Mouse (Mus musculus) forebrain, embryonic 13.5 days (tissue): ENCODE measurements around the gene Tcf7l1. TPM values are rescaled to one million over a fixed set of nuclear protein-coding genes. Genes with fewer than 3 reads are reported as not detected.

Source experiments
- ATAC-seq: fragments of 200-750 bp; cut with Nextera tagmentation; 2 replicates; pipeline ENCODE4 v1.8.0; 2017
- H3K27ac ChIP-seq: fragments of 300-500 bp; sonication (generic); 2 replicates; pipeline ENCODE4 v1.5.1; 2015; ENCODE audit warnings: inconsistent platforms, mild to moderate bottlenecking, moderate library complexity
- H3K27me3 ChIP-seq: fragments of 300-500 bp; sonication (generic); 2 replicates; pipeline ENCODE4 v1.6.1; 2015; ENCODE audit warnings: mild to moderate bottlenecking, inconsistent platforms
- H3K36me3 ChIP-seq: fragments of 300-500 bp; sonication (generic); 2 replicates; pipeline ENCODE4 v1.6.1; 2015; ENCODE audit warnings: mild to moderate bottlenecking, inconsistent platforms; ENCODE audit not compliant: poor library complexity, severe bottlenecking
- H3K4me1 ChIP-seq: fragments of 300-500 bp; sonication (generic); 2 replicates; pipeline ENCODE4 v1.6.1; 2015; ENCODE audit warnings: inconsistent platforms
- H3K4me2 ChIP-seq: fragments of 300-500 bp; sonication (generic); 2 replicates; pipeline ENCODE4 v1.6.1; 2015; ENCODE audit warnings: inconsistent platforms, mild to moderate bottlenecking, moderate library complexity
- H3K4me3 ChIP-seq: fragments of 300-500 bp; sonication (generic); 2 replicates; pipeline ENCODE4 v1.5.1; 2015; ENCODE audit warnings: mild to moderate bottlenecking, inconsistent platforms
- H3K9ac ChIP-seq: fragments of 300-500 bp; sonication (generic); 2 replicates; pipeline ENCODE4 v1.6.1; 2015; ENCODE audit warnings: mild to moderate bottlenecking, inconsistent platforms
- H3K9me3 ChIP-seq: fragments of 300-500 bp; sonication (generic); replicated peaks from 2 replicates; pipeline ENCODE4 v1.6.1; 2016; ENCODE audit warnings: inconsistent platforms
- WGBS: fragments of 180-500 bp; shearing (Covaris S2); methylation state at CpG from one replicate; pipeline ENCODE4 v1.1.7; 2015; 5-methylcytosine and 5-hydroxymethylcytosine counted together
- polyA plus RNA-seq: library from polyadenylated mRNA; unstranded; fragments of >200 nt; fragmentation: Nextera tagmentation; extraction: Ambion mirVana; gene quantifications from 2 replicates; pipeline ENCODE4 v1.2.1, GENCODE M21; 2015

Gene Tcf7l1
- polyA plus RNA-seq, 1 experiment from 2014 or later: 13.8 TPM

DNA sequence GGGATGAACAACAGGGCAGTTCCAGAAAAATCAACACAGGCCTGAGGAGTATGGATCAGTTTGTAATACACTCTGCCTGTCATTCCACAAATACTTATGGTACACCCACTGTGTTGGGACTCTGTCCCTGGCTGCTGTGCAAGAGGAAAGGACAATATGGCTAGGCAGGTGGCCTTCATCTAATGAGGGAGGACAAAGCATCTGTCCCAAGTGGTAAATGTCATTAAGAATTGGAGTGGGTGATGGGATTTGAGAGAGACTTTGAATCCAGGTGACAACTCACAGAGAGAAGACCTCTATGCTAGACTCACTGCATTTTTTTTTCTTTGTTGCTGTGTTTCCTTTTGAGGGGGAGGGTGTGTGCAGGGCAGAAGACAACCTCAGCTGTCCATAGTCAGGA, 115.3 kb downstream of the Tcf7l1 start:
- no peak overlapping the region for H3K4me3 ChIP-seq
- no peak overlapping the region for H3K4me2 ChIP-seq
- H3K4me1 ChIP-seq: peaks cover 49% of the 10 kb centered on the region
- no peaks in the 10 kb centered on the region for H3K36me3 ChIP-seq
- H3K9me3 ChIP-seq: no peaks in the 10 kb centered on the region
- no peak overlapping the region for H3K27ac ChIP-seq
- no peaks in the 10 kb centered on the region for H3K27me3 ChIP-seq
- no peak overlapping the region for H3K9ac ChIP-seq
- ATAC-seq: no peak

DNA sequence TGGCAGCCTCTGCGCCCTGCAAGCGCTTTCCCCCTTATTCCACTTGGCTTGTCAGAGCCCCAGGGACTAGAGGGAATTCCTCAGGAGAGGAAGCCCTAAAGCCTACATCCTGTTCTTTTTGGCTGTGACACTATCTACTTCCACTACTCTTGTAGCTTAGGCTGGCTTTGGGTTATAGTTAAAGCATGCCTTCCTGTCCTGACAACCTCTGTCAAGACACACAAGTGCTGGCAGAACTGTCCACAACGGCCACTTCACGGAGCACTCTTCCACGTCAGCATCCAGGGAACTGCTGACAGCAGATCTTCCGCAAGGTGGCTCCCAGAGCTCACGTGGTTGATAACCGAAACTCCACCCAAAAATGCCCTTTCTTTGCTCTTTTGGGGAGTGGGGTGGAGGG, 117.9 kb downstream of the Tcf7l1 start:
- ATAC-seq: no peak
- H3K27ac ChIP-seq: no peak overlapping the region
- H3K9ac ChIP-seq: no peak overlapping the region
- H3K9me3 ChIP-seq: no peaks in the 10 kb centered on the region
- no peaks in the 10 kb centered on the region for H3K36me3 ChIP-seq
- 75% methylated on average over 8 of the region's 8 CpGs for WGBS
- H3K4me1 ChIP-seq: peaks cover 34% of the 10 kb centered on the region
- H3K4me2 ChIP-seq: no peak overlapping the region
- H3K27me3 ChIP-seq: no peaks in the 10 kb centered on the region
- no peak overlapping the region for H3K4me3 ChIP-seq

- 26% methylated on average over 4 of the region's 4 CpGs for WGBS
- no peaks in the 10 kb centered on the region for H3K9me3 ChIP-seq
- H3K27me3 ChIP-seq: no peaks in the 10 kb centered on the region
- peak; percentile 92 for ATAC-seq
- no peak overlapping the region for H3K4me3 ChIP-seq
- no peaks in the 10 kb centered on the region for H3K36me3 ChIP-seq
- H3K4me2 ChIP-seq: no peak overlapping the region
- no peak overlapping the region for H3K27ac ChIP-seq
- peaks cover 12% of the 10 kb centered on the region; the same call in 1 of the 2 replicates for H3K4me1 ChIP-seq
- no peak overlapping the region for H3K9ac ChIP-seq
These were observed 122.0 kb downstream of the Tcf7l1 start for GRCm38 (mm10) chr6:72667021-72667420.

DNA sequence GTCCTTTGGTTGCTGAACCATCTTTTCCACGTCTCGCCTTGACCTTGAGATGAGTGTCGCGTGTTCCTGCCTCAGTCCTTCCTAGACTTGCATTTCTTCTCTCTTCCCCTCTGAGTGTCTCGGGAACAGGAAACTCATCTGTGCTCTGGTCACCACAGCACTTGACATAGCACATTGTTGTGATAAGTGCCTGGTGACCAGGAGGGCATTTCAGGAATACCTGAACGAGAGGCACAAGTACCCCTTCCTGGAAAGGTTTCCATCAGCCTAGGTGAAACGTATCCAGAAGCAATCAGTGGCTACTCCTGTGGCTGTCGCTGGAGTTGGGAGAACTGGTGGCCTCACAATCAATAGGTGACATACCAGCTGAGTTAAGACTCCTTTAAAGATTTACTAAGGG, 124.8 kb downstream of the Tcf7l1 start:
- H3K4me2 ChIP-seq: no peak overlapping the region
- no peak overlapping the region for H3K4me3 ChIP-seq
- no peak for ATAC-seq
- no peak overlapping the region for H3K9ac ChIP-seq
- H3K4me1 ChIP-seq: peaks cover 22% of the 10 kb centered on the region
- no peaks in the 10 kb centered on the region for H3K27me3 ChIP-seq
- no peaks in the 10 kb centered on the region for H3K36me3 ChIP-seq
- no peak overlapping the region for H3K27ac ChIP-seq
- H3K9me3 ChIP-seq: no peaks in the 10 kb centered on the region
- WGBS: 80% methylated on average over 8 of the region's 8 CpGs

- no peak for ATAC-seq
- H3K9ac ChIP-seq: no peak overlapping the region
- no peaks in the 10 kb centered on the region for H3K27me3 ChIP-seq
- no peaks in the 10 kb centered on the region for H3K9me3 ChIP-seq
- no peaks in the 10 kb centered on the region for H3K36me3 ChIP-seq
- H3K4me2 ChIP-seq: no peak overlapping the region
- 6% methylated on average over 1 of the region's 1 CpGs for WGBS
- H3K27ac ChIP-seq: no peak overlapping the region
- no peak overlapping the region for H3K4me3 ChIP-seq
- H3K4me1 ChIP-seq: peaks cover 21% of the 10 kb centered on the region
These were observed 126.1 kb downstream of the Tcf7l1 start for GRCm38 (mm10) chr6:72663000-72663399.

- no peak overlapping the region for H3K4me3 ChIP-seq
- peaks cover 22% of the 10 kb centered on the region for H3K4me1 ChIP-seq
- 65% methylated on average over 6 of the region's 6 CpGs for WGBS
- H3K4me2 ChIP-seq: no peak overlapping the region
- no peak overlapping the region for H3K27ac ChIP-seq
- H3K9ac ChIP-seq: no peak overlapping the region
- H3K9me3 ChIP-seq: no peaks in the 10 kb centered on the region
- ATAC-seq: no peak
- no peaks in the 10 kb centered on the region for H3K27me3 ChIP-seq
- H3K36me3 ChIP-seq: no peaks in the 10 kb centered on the region
These were observed 128.7 kb downstream of the Tcf7l1 start for GRCm38 (mm10) chr6:72660391-72660720.

GRCm38 (mm10) chr6:72659717-72660390, 129.2 kb downstream of the Tcf7l1 start:
- no peaks in the 10 kb centered on the region for H3K36me3 ChIP-seq
- no peaks in the 10 kb centered on the region for H3K27me3 ChIP-seq
- no peak overlapping the region for H3K4me3 ChIP-seq
- H3K9ac ChIP-seq: no peak overlapping the region
- no peak overlapping the region for H3K4me2 ChIP-seq
- ATAC-seq: no peak
- no peak overlapping the region for H3K27ac ChIP-seq
- H3K4me1 ChIP-seq: peaks cover 27% of the 10 kb centered on the region
- H3K9me3 ChIP-seq: no peaks in the 10 kb centered on the region
- WGBS: 92% methylated on average over 8 of the region's 8 CpGs

- no peaks in the 10 kb centered on the region for H3K36me3 ChIP-seq
- H3K27me3 ChIP-seq: no peaks in the 10 kb centered on the region
- H3K27ac ChIP-seq: no peak overlapping the region
- no peak for ATAC-seq
- WGBS: 58% methylated on average over 3 of the region's 3 CpGs
- H3K9me3 ChIP-seq: no peaks in the 10 kb centered on the region
- H3K4me2 ChIP-seq: no peak overlapping the region
- no peak overlapping the region for H3K9ac ChIP-seq
- no peak overlapping the region for H3K4me3 ChIP-seq
- H3K4me1 ChIP-seq: peaks cover 39% of the 10 kb centered on the region
These were observed 131.0 kb downstream of the Tcf7l1 start for GRCm38 (mm10) chr6:72658006-72658405.

- 93% methylated on average over 7 of the region's 7 CpGs for WGBS
- 0 out of 2 replicates have a peak overlapping the region, but pooled peaks have one; percentile 63 for H3K27ac ChIP-seq
These were observed 133.0 kb downstream of the Tcf7l1 start for GRCm38 (mm10) chr6:72656053-72656442.

GRCm38 (mm10) chr6:72655309-72656052, 133.6 kb downstream of the Tcf7l1 start:
- peak; percentile 59 for ATAC-seq
- Histone ChIP-seq H3K27me3 (no peaks in the 10 kb centered on the region), H3K27ac (peak overlapping the region; percentile 63), H3K9me3 (no peaks in the 10 kb centered on the region), H3K4me2 (peak overlapping the region; percentile 51), H3K4me1 (peaks cover 39% of the 10 kb centered on the region), H3K36me3 (no peaks in the 10 kb centered on the region), H3K4me3 (peak overlapping the region; percentile 24), H3K9ac (peak overlapping the region; percentile 50; the same call in 1 of the 2 replicates)
- 42% methylated on average over 20 of the region's 20 CpGs for WGBS

More at GRCm38 (mm10) chr6:72656053-72656442, 133.0 kb downstream of the Tcf7l1 start:
- H3K9ac ChIP-seq: no peak overlapping the region
- H3K27me3 ChIP-seq: no peaks in the 10 kb centered on the region
- no peaks in the 10 kb centered on the region for H3K9me3 ChIP-seq
- no peak overlapping the region for H3K4me2 ChIP-seq
- H3K4me1 ChIP-seq: peaks cover 43% of the 10 kb centered on the region
- no peak for ATAC-seq
- H3K36me3 ChIP-seq: no peaks in the 10 kb centered on the region
- no peak overlapping the region for H3K4me3 ChIP-seq

DNA sequence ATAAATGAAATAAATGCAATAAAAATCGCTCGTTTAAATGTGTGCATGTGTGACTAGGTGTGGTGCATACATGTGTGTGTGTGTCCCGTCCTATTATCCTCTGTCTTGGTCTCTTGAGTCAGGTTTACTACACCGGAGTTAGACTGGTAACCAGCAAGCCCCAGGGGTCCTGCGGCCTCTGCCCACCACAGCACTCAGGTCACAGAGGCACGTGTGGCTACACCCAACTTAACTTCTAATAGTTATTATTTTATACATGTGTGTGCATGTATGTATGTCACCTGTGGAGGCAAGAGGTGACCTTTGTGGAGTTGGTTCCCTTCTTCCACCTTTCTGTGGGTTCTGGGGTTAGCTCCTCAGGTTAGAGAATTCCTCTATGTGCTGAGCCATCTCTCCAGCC, 134.7 kb downstream of the Tcf7l1 start:
- Histone ChIP-seq H3K9ac (no peak overlapping the region), H3K4me3 (no peak overlapping the region), H3K4me2 (no peak overlapping the region), H3K36me3 (no peaks in the 10 kb centered on the region), H3K9me3 (no peaks in the 10 kb centered on the region), H3K27me3 (no peaks in the 10 kb centered on the region), H3K4me1 (peaks cover 33% of the 10 kb centered on the region), H3K27ac (no peak overlapping the region)
- WGBS: 92% methylated on average over 6 of the region's 6 CpGs
- ATAC-seq: no peak

- Histone ChIP-seq H3K4me1 (peaks cover 35% of the 10 kb centered on the region), H3K4me2 (no peak overlapping the region), H3K9ac (no peak overlapping the region), H3K4me3 (no peak overlapping the region), H3K27ac (peak overlapping the region; percentile 65), H3K27me3 (no peaks in the 10 kb centered on the region), H3K9me3 (no peaks in the 10 kb centered on the region), H3K36me3 (no peaks in the 10 kb centered on the region)
- WGBS: 35% methylated on average over 7 of the region's 7 CpGs
- ATAC-seq: peak; percentile 73
These were observed 135.6 kb downstream of the Tcf7l1 start for GRCm38 (mm10) chr6:72653419-72653818.
